Mouse (Mus musculus) spleen, postnatal 4 days (tissue): ENCODE data around the gene Il9.

Experiments
- DNase-seq, 2 experiments: peaks; one replicate each; pipeline ENCODE4 v3.0.0; 2022; ENCODE audit warnings: low spot score in 2 of 2

Gene Il9

GRCm38 (mm10) chr13:56482146-56482545 lies at the start of gene Il9:
Il9 (minus strand) TSS chr13:56482246.
- no peak for DNase-seq

DNA sequence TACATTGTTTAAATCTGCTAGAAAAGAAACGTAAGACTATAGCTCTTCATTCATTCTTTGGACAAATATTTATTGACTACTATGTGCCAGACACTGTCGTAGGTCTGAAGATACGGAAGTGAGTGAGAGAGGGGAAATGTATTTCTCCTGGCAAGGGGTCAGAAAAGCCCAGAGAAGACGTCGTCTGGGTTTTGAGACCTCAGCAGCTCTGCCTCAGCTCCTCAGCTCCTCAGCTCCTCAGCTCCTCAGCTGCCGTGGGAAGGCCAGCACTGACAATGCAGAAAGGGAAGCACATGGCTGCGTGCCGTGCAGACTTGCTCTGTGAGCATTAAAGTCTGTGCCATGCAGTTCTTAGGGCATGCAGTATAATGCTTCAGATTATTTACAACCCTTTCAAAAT lies 47.6 kb upstream of the Il9 start:
- DNase-seq = no peak

- no peak for DNase-seq
Measured at GRCm38 (mm10) chr13:56529031-56529430, 47.0 kb upstream of the Il9 start.

DNA sequence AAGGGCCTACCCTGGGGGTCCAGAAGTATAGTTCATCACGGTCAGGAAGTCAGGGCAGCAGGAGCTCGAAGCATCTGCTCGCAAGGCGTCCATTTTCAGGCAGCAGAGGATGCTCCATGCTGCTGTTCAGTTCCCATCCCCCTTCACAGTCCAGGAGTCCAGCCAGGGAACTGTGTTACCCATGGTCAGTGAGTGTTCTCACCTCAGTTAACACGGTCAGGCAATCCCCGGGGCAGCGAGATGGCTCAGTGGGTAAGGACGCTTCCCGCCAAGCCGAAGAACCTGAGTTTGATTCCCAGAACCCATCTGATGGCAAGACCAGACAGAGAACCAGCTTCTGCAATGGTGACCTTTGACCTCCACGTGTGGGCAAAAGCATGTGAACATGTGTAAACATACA lies 46.2 kb upstream of the Il9 start:
- DNase-seq = no peak

- no peak for DNase-seq
Measured at GRCm38 (mm10) chr13:56527846-56528245, 45.8 kb upstream of the Il9 start.

DNA sequence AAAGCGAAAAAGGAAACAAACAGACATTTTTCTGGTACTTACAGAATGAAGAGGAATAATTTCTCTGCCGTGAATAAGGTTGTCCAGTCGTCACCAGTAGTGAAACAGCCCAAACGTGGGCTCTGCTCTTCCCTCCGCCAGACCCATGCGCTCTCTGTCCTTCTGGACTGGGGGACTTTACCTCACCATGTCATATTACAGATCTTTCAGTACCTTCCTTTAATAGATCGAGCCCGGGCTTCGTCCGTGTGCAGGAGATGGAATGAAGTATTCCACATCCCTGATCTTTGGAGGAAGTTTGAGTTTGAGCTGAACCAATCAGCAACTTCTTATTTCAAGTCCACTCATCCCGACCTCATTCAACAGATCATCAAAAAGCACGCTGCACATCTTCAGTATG lies 44.8 kb upstream of the Il9 start:
- no peak for DNase-seq

GRCm38 (mm10) chr13:56522821-56523167 lies 40.7 kb upstream of the Il9 start:
- no peak for DNase-seq

- peak; percentile 89 to 92 for DNase-seq
Measured at GRCm38 (mm10) chr13:56522081-56522820, 40.2 kb upstream of the Il9 start, which contains the start of gene Fbxl21. Fbxl21 (plus strand) TSS chr13:56522472.

- DNase-seq = no peak
Measured at GRCm38 (mm10) chr13:56516816-56517215, 34.8 kb upstream of the Il9 start.

DNA sequence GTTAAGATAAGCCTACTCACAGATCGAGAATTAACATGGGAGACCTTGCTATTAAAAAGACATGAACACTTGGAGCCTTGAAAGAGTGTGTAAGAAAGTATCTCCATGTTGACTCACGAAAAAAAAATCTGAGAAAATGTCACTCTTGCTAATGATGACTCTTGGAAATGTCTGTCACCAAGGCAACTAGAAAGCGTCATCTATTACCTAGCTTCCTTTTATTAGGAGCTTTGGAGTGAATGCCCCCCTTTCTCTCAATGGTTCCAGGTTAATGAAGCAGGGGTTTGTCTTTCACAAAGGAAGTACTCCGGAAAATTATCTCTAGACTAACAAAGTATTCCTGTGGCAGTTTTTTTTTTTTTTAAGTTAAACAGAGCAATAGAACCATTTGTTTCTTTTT lies 34.3 kb upstream of the Il9 start:
- no peak for DNase-seq

DNA sequence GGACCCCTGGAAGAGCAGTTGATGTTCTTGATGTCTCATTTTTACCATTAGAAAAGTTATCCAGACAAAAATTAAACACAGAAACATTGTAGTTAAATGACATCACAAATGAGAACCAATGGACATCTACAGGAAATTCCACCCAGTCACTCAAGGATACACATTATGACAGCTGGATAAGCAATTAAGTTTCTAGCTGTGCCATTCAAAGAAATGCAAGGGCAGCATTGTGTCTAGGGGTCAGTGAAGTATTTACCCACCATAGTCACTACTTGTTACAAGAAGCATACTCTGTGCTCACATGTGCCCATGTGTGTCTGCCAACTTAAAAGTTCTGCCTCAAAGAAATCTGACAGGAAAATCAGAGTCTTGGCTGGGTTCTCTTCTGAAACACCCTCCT lies 31.5 kb upstream of the Il9 start:
- DNase-seq = no peak

DNA sequence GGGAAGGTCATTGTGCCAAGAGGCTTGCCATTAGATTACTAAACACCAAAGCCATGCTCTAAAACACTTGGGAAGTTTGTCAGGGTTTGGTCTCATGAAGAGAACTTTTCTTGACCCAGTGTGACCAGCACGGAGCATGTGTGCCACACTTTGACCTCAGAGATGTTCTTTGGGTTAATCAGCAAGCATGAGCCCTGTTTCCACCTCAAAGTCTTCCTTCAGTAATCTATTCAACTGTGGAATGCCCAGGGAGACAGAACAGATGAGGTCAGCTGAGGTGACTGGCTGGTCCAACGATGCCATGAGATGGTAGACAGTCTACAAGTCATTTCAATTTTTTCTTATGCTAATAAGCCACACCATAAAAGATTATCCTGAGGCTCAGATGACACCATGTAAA lies 27.8 kb upstream of the Il9 start:
- DNase-seq = peak in 1 of 2 experiments; percentile 21

- peak in 1 of 2 experiments; percentile 22 for DNase-seq
Measured at GRCm38 (mm10) chr13:56506871-56507496, 24.9 kb upstream of the Il9 start.

DNA sequence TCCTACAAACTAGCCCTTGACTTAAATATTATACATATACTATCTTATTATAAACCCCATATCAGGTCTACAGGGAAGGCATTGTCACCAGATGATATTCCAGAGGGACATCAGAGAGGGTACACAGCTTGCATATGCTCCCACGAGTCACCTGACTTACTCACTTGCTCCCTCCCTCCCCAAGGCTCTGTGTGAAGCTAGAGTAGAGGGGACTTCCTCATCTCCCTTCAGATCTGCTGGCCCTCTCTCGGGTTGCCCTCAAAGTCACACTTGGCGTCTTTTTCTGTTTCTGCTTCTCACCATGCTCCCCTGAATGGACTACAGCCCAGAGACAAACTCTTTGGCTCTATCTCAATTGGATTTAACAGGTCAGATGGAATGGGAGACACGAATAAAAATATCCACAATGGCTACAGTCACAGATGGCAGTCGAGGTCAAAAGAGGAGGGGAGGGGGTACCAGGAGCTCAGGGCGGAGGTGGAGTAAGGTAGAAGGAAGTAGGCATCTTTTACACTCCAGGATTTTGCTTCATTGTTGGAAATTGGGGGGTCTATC lies 19.9 kb upstream of the Il9 start:
- DNase-seq = no peak

- no peak for DNase-seq
Measured at GRCm38 (mm10) chr13:56500636-56501035, 18.6 kb upstream of the Il9 start.

- DNase-seq = no peak
Measured at GRCm38 (mm10) chr13:56500132-56500531, 18.1 kb upstream of the Il9 start.

- no peak for DNase-seq
Measured at GRCm38 (mm10) chr13:56494440-56494839, 12.4 kb upstream of the Il9 start.

DNA sequence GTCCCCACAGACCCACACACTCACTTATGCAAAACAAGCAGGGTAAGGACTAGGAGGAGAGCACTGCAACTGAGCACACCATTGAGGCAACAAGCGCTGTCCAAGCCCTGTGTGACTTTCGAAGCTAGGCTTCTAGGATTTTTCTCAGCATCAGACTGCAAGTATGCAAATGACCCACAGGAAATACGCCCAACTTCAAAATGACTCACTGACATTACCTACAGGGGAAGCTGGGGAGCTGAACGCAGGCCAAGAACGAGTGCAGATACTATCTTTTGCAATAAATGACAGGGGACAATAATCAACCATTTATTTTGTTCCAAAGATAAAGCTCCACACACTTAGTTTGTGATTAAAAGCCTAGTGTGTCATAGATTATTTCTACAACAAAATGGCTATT lies 6.0 kb upstream of the Il9 start:
- no peak for DNase-seq

GRCm38 (mm10) chr13:56478027-56478426 lies 4.0 kb downstream of the Il9 start:
- no peak for DNase-seq

GRCm38 (mm10) chr13:56477271-56477670 lies 4.8 kb downstream of the Il9 start:
- no peak for DNase-seq

DNA sequence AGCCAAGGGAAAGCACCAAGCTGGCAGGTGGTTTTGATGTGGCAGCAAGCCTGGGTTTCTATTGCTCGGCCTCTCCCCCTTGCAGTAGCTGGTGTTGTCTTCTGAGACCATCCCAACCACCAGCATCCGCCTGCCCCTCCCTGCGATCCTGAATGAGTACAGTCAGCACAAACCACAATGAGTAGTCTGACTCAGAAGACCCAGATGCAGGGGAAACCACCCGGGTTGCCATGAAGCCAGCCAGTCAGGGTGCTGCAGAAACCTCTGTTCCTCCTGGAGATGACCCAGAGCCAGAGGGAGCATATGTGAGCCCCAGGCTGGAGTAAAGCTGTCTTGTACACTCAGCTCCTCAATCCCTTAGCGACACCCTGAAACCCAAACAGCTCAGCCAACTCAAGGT lies 5.3 kb downstream of the Il9 start:
- no peak for DNase-seq

DNA sequence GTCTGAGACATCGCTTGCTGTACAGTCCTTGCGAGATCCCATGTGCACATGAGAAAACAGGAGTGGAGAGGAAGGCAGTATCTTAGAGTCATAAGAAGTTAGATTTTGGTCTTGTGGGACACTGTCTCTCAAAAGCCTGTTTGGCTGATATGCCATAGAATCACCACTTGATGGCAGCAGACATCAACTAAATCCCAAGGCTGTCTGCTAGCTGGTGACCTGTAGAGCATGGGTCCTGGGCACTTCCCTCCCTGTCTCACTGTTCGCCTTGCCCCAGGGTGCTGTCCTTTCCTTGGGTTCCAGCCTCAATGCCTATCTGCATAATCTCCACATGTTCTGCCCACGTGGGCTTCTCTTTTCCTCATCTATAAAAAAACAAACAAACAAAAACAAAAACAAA lies 6.7 kb downstream of the Il9 start:
- no peak for DNase-seq

DNA sequence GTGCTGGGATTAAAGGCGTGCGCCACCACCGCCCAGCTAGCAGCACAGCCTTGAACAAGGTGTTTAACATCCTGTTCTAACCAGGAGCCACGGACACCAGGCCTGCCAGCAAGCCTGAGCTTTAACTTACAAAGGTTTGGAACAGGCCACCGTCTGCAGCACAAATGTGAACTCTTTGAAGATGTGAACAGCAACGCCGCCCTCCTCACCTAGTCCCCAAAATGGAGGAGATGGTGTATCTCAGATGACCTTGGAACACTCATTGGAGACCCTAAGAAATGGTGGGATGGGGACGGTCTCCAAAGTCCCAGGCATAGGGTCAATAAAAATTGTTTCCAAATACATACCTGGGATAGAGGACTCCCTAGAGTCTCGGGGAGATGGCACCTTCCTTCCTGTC lies 9.4 kb downstream of the Il9 start:
- no peak for DNase-seq
